Mouse (Mus musculus) erythroblast, embryonic 14.5 days (primary cell): ENCODE data around the gene Fam168b.

Source experiments
- GATA1 ChIP-seq: IDR thresholded peaks from 2 replicates; pipeline ENCODE4 v1.6.1; 2012; ENCODE audit warnings: low read length, inconsistent platforms, mixed read lengths
- TAL1 ChIP-seq: IDR thresholded peaks from 3 replicates; pipeline ENCODE4 v1.6.1; 2012; ENCODE audit warnings: low read length, inconsistent platforms, mixed read lengths

GRCm38 (mm10) chr1:34862877-34863276 is 20.0 kb upstream of the Fam168b start:
- TF ChIP-seq GATA1 (no peak), TAL1 (no peak)
